Mouse (Mus musculus) NIH3T3 (cell line): ENCODE data around the gene Vps13a.

ENCODE experiments used
- DNase-seq: peaks from one replicate; pipeline ENCODE4 v3.0.0-alpha.2; 2012; ENCODE audit warnings: low read depth

Gene Vps13a

DNA sequence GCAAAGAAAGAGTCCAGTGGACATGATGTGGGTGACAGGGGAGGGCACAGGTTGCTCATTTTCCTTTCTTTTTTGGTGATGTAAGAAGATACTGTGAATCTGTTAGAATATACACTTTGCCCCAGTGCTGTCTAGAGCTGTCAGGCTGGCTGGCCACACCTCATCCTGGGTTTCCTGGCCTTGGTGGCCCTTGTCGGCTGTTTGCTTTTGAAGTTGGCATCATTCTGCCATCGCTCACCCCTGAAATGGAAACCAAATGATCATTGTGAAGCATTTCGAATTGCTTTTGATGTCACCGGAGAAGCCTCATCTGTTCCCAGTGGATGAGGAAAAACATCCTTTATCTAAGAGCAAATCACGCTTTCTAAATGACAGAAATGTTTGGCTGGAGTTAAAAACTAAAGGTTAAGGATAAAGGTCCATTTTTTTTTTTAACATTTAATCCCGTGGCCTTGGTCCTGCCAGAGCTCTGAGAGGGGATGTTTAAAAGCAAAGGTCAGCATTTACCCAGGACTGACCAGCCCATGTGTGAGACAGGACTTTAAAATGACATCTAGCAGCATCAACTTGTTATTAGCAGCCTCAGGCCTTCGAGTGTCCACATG is 201.0 kb downstream of the Vps13a start:
- no peak for DNase-seq

DNA sequence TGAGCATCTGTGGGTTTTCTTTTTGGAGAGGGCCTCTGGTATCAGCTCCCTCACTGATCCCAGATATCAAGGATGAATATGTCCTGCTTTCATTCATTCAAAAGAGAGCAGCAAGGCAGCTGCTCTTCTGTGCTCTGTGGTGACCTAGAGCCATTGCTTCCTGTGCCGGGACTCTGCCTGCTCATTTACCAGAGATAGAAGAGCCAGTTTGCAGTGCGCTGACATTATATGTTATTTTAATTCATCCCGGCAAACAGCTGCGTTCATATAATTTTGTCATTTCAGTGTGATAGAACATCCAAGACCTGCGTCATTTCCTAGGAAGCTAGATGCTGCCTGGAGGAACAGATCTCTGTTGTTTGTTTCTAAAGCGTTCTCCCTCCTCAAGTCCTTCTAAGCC is 203.9 kb downstream of the Vps13a start:
- DNase-seq: no peak
